Mouse (Mus musculus): Measurements from ENCODE around the gene 1700113H08Rik.

The 1700113H08Rik gene

GRCm38 (mm10) chr10:87058251-87058925, 543 bp downstream of the 1700113H08Rik start:
- in situ Hi-C loops (cut with MboI; ENCODE audit: low sequenced_read_pairs), result no loop called here

- in situ Hi-C loops (cut with MboI; ENCODE audit: low sequenced_read_pairs), result no loop called here
These were observed 1.1 kb downstream of the 1700113H08Rik start for GRCm38 (mm10) chr10:87058926-87059325.

GRCm38 (mm10) chr10:87059447-87059846, 1.6 kb downstream of the 1700113H08Rik start:
- in situ Hi-C loops (cut with MboI; ENCODE audit: low sequenced_read_pairs), result no loop called here

GRCm38 (mm10) chr10:87084236-87084635, 26.4 kb downstream of the 1700113H08Rik start:
- in situ Hi-C loops (cut with MboI; ENCODE audit: low sequenced_read_pairs), result no loop called here

GRCm38 (mm10) chr10:87087646-87088045, 29.8 kb downstream of the 1700113H08Rik start:
- in situ Hi-C loops (cut with MboI; ENCODE audit: low sequenced_read_pairs), result no loop called here

DNA sequence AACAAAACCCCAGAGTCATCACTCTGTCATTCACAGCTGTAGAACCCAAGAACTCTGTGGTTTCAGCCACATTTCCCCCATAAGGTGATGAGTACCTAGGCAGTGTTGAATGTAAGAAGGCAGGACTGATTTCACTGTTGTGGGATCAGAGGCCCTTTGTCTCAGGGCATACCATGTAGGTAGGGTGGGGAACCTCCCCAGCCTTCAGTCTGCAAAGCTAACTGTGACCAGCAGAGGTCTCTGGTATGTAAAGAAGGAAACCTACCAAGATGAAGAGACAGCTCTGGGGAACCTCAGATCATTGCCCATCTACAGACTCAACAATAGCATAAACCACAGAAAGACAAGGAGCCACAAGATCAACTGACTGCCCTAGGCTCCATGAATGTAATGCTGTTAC, 36.4 kb downstream of the 1700113H08Rik start:
- in situ Hi-C loops (cut with MboI; ENCODE audit: low sequenced_read_pairs), result no loop called here

DNA sequence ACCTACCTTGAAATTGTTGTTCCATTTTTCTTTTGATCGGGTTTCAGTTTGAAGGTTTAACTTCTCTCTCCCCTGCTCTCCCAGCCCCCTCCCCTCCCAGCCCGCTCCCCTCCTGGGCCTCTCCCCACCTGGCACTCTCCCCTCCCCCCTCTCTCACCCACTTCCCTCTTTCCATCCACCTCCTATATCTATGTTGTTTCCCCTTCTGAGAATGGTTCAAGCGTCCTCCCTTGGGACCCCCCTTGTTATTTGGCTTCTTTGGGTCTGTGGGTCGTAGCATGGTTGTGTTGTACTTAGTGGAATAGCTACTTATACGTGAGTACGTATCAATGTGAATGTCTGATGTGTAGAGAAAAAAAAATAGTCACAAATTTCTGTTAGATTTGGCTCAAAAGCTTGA, 40.9 kb downstream of the 1700113H08Rik start:
- in situ Hi-C loops (cut with MboI; ENCODE audit: low sequenced_read_pairs), result no loop called here

DNA sequence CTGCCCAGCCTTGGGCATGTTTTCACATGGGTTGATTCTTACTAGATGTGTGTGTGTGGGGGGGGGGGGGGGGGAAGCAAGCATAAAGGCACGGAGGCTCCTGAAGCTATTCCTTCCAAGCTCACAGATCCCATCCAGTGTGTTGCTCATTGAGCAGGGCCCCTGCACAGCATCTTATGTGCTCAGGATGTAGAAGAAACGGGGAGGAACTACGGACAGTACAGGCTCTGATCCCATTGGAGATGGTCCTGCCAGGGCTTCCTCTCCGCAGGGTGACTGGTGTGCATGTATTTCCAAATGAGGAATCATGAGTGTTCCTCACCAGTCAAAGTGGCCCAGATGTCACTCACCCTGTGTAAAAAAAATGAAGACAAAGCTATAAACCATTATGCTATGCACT, 42.8 kb downstream of the 1700113H08Rik start:
- in situ Hi-C loops (cut with MboI; ENCODE audit: low sequenced_read_pairs), result no loop called here

DNA sequence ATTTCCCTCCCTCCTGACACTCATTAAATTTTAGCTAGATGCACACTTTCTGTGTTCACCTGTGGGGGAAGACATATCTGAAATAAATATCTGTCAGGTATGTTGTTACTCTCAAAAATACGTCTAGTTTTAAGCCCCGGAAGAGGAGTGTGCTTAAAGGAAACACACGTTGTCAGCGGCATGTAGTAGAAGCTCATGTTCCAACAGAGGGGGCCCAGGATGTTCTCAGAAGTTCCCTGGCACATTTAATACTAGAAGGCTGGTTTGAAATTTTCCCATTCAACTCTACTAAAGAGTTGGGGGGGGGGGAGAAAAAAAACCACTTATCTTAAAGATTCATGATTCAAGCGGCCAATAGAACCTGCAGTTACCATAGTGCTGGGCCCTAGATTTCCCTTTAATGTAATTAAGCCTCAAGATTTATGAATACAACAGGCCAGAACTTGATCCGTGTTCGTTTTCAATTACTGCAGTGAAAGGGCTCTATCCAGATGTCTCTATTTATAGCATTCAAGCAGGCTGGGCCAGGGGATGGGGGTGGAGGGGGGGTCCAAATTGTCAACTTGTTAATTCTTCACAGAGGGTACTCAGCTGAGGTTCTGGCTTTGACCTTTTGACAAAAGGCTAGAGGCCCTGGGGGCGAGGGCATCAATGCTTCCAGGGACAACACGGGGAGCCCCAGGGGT, 43.6 kb downstream of the 1700113H08Rik start:
- in situ Hi-C loops (cut with MboI; ENCODE audit: low sequenced_read_pairs), result no loop called here

DNA sequence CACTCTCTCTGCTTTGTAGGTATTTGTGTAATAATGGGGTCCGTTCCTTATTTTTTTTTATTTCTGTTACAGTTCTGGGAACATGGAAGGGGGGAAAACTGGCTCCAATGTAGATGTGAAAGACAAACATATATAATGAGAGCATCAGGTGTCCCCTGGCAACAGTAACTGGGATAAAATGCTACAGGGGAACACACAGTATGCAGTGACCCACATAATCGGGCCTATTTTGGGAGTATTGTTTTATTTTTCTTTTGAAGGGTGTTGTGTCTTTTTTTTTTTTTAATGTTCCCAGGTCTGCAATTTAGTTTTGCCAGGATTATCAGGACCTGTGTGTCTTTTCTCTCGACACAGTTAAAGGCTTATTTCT, 44.1 kb downstream of the 1700113H08Rik start:
- in situ Hi-C loops (cut with MboI; ENCODE audit: low sequenced_read_pairs), result no loop called here

DNA sequence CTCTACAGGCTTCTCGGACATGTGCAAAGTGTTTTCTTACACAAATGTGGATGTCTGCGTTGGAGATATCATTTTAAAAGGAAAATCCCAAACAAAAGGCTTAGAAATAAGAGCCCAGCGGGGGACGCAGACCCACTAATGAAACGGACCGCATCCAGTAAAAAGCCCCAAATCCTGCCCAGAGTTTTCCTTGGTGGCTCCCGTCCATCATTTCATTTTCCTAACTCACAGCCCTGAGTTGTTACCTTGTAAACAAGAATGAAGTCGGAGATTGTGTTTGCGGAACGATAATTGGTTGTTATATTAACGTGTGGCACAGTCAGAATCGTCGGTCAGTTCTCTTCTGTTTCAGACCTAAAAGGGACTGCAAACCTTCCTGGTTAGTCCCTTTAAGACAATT, 44.6 kb downstream of the 1700113H08Rik start:
- in situ Hi-C loops (cut with MboI; ENCODE audit: low sequenced_read_pairs), result no loop called here

DNA sequence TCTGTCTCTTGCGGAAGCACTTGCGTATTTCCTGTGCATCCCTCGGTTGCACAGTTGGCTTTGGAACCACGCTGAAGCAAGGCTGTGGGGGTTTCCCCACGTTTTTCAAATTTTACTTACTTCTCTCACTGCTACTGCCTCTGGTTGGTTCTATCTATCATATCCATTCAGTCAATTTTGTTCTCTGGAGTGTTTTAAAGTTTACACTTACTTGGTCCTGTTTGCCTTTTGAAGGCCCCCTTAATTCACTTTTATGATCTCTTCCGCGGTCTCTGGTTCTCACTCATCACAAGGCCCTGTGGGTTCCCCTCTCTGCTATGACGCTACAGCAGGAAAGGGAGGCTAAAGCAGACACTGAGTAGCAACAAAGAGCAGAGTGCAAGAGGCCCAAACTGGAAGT, 45.4 kb downstream of the 1700113H08Rik start:
- in situ Hi-C loops (cut with MboI; ENCODE audit: low sequenced_read_pairs), result no loop called here

- in situ Hi-C loops (cut with MboI; ENCODE audit: low sequenced_read_pairs), result no loop called here
These were observed 49.9 kb downstream of the 1700113H08Rik start for GRCm38 (mm10) chr10:87107565-87108297.

DNA sequence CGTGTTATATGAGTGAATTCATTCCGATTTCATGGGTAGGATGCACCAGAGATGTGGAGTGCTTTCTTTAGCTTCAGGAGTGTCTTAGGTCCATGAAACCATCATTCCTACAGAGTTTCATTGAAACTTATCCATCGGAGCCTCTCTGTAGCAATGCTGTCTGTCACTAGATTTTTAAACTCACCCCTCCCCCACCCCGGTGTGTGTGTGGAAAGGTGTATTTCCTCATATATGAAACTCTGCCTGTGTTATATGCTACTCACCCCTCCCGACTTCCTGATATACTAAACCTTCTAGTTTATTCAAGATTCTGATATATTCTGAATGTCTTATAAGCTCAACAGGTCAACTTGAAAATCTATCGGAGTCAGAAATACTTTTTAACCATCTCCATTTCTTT, 50.5 kb downstream of the 1700113H08Rik start:
- in situ Hi-C loops (cut with MboI; ENCODE audit: low sequenced_read_pairs), result no loop called here

DNA sequence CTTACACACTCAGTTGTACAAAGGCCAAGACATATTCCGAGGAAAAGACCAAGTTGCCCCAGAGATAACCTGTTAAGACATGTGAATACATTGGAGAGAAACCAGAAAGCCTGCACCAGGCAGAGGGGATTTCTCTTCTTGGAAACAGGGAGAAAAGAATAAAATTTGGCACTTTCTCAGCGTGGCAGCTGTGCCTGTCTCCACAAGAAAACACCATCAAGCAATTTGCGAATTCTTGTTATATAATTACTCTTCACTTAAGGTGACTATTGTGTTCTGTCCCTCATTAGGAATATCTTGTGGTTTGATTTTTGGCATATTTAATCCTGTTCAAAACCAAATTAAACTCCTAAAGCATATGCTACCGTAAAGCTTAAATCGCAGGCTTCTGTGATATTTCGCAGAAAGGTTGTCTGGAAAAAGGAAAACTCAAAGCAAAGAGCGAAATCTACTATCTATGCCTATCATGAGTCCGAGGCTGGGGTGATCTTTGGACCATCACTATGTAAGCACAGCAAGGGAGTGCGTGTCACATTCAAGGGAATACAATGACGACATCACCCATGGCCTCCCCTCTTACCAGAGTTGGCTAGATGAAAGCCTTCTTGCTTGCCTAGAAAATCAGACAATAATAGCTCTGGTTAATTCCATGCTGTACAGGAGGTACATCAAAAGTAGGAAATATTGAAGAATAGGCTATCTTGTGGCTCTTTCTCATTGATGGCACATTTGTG, 51.4 kb downstream of the 1700113H08Rik start:
- in situ Hi-C loops (cut with MboI; ENCODE audit: low sequenced_read_pairs), result no loop called here

- in situ Hi-C loops (cut with MboI; ENCODE audit: low sequenced_read_pairs), result no loop called here
These were observed 53.1 kb downstream of the 1700113H08Rik start for GRCm38 (mm10) chr10:87110909-87111308.

GRCm38 (mm10) chr10:87125094-87125493, 67.2 kb downstream of the 1700113H08Rik start:
- in situ Hi-C loops (cut with MboI; ENCODE audit: low sequenced_read_pairs), result no loop called here

- in situ Hi-C loops (cut with MboI; ENCODE audit: low sequenced_read_pairs), result no loop called here
These were observed 68.5 kb downstream of the 1700113H08Rik start for GRCm38 (mm10) chr10:87126186-87126824.

GRCm38 (mm10) chr10:87151050-87151449, 93.2 kb downstream of the 1700113H08Rik start:
- in situ Hi-C loops (cut with MboI; ENCODE audit: low sequenced_read_pairs), result no loop called here

DNA sequence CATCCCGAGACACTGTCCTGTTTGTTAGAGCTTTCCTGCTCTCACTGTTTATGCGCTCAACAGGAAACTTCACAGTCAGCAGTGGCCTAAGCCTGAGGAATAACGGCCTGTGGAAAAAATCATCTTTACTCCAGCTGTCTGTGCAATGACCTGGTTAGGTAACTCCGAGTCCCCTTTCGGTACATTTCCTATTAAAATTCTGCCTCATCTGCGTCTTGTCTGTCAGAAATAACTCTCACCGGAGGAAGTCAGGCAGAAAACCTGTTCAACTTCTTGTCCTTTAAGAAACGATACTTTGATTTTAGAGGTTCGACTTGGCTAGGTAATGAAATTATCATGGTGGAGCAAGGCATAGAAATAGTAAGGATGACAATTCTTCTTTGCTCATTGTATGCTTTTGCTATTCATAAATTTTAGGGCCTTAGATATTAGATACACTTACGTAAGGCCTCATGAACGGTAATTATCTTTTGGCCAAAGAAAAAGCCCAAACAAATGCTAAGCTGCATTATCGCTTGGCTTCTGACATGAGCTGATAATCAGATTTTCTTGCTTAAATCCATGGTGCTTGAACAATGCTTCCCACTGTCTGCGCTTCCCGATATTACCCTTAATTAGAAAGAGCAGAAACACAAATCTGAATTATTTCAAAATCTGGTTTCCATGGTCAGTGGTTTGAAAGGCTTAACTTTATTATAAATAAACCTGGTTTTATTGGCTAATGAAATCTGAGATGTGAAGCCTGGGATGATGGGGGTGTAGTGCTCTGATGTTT, 96.1 kb downstream of the 1700113H08Rik start:
- in situ Hi-C loops (cut with MboI; ENCODE audit: low sequenced_read_pairs), result no loop called here

All from CH12F3 (cell line).